Mouse (Mus musculus) layer of hippocampus, adult 11-12 months (tissue): ENCODE measurements around the gene Tacr1.
A peak's percentile ranks its signal among the peaks of the same experiment; 100 is the strongest.

Source experiments
- DNase-seq: peaks from one replicate; pipeline ENCODE4 v3.0.0; 2022; ENCODE audit warnings: low spot score

Tacr1 gene

DNA sequence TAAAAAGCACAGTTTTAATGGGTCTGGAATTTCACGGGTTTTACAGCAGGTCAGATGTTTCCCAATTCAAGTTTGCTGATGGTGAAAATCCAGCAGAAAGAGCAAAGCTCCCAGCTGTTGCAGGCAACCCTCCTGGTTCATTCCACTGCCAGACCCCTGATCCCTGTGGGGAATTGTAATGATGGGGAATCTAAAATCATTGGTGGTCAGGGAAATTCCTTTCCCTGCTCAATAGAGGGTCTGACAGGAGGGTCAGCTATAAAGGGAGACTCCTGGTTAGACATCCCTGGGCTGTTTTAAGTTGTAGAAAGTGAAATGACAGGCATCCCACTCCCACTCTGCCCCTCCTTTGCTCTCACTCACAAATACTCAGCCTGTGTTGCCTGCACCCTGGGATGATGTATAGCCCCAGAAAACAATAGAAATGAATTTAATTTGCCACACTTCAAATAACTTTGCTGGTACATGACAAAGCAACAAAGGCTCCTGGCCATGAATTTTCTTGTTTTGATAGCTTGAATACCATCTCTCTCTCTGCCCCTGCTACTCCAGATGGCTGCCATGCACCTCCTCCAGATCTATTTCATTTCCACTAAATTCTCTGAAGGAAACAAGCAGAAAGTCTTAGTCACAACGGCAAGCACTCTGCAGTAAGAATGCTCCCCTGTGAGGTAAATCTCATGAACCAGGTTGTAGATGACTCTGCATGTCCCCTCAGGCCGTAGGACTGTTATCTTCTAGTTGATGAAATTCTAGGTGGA is 123.2 kb downstream of the Tacr1 start:
- DNase-seq, result peak; percentile 8

DNA sequence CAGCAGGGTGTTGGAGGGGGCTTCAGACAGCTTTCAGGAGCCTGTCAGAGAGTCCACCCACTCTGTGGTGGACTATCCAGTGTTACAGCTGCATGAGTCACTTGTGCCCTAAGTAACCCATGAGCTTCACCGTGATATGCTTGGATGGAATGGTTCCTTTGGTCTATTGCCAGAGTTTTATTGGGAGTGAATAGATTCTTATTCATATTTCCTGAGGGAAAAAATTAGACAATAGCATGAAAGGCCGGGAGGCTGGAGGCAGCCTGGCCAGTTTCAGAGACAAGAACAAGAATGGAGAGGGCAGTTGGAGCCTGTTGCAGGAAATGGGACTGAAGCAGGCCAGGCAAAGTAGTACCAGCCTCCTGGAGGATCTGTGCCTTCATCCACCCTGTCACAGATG is 126.5 kb downstream of the Tacr1 start:
- no peak for DNase-seq

DNA sequence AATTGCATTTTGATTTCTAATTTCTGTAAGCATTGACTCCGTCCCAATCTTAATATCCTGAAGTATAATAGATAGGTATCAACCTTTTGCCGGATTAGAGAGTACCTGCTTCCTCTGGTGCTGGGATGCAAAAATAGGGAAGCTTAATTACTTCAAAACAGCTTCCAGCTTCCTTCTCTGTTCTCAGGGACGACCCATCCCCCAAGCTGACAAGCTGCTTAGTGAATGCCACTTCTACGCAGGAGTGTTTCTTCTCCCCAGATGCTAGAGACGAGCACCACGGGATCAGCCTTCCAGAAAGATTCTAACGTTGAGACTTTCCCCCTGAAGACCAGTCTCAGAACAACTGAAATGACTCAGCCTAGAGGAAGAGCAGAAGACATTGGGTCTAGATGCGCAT is 134.5 kb downstream of the Tacr1 start:
- DNase-seq, result no peak

DNA sequence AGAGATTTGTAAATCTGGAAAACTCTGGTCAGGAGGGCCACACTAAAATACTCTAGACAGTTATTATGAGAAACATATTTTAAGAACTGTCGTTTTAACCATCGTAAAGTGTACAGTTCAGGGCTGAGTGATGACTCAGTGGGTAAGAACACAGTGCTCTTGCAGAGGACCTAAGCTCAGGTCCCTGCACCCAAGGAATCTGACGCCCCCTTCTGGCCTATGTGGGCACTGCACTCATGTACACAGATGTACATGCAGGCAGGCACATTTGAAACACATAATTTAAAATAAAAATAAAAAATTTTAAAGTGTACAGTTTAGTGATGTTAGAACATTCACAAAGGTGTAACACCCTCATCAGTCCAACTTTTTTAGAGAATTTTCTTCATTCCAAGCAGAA is 147.1 kb downstream of the Tacr1 start:
- DNase-seq, result no peak

DNA sequence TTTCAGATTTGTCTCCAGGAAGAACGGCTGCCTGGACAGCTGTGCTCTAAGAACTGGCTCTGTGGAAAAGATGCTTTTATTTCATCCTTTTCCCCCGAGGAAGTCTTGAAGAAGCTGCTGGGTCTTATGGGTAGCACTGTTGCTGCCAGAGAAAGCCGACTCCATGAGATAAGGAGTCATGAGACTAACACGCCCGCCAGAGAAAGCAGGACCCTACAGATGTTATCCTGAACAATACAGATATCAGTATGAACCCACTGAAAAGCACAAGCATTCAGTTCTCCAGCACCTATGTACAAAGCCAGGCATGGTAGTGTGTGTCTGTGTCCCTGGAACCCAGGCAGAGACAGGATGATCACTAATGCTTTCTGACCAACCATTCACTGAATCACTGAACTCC is 173.3 kb downstream of the Tacr1 start:
- DNase-seq, result no peak

DNA sequence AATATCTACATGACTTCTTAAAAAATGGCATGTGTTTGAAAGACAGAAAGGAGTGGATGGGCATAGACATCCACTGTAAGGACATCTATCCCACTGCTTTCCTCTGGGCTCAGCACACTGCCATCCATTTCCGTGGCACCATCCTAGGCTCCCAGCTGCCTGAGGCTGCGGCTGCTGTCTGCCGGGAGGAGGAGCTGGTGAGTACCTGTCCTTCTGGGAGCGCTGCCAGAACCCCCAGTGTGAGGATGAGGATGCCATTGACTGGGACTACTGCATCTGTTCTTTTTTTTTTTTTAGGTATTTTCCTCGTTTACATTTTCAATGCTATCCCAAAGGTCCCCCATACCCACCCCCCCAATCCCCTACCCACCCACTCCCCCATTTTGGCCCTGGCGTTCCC is 183.3 kb downstream of the Tacr1 start:
- DNase-seq, result no peak

DNA sequence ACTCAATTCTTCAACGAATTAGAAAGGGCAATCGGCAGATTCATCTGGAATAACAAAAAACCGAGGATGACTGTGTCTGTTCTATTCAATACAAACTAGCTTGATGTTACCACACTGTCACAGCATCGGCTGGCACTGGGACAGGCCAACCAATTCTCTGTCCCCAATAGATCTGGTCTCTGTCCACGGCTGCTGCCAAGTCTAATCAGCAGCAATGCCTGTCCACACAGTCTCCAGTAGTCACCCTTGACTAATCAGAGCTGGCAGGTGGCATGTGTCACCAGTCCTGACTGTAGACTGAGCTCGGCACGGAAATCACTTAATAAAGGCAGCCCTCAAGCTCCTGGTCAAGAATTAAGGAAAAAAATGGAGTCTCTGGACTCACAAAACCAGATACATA is 187.3 kb downstream of the Tacr1 start:
- no peak for DNase-seq

DNA sequence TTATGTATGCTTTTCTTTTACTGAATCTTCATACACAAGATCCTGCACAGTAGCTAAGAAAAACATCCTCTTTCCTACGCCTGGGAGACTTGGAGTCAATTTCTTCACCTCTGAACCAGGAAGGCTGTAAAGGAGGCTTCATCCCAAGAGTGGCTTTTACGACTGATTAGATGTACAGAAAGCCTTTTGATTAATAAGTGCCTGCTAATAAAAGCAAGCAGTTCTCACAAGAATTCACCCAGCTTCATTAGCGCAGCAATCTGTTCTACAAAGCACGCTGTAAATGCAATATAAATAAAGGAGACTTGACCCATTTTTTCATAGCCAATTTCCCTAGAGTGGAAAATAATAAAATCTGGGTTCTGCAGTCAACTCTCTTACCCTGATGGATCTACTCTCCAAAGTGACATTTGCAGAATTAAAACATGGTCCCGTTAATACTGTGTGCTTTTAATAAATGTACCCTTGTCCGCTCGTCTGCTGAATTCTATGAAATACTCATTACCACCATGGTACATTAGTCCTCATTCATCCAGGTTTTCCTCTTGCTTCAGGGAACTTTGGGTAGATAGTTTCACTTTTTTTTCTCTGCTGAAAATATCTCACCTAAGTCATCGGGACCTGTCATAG is 193.4 kb downstream of the Tacr1 start:
- no peak for DNase-seq

DNA sequence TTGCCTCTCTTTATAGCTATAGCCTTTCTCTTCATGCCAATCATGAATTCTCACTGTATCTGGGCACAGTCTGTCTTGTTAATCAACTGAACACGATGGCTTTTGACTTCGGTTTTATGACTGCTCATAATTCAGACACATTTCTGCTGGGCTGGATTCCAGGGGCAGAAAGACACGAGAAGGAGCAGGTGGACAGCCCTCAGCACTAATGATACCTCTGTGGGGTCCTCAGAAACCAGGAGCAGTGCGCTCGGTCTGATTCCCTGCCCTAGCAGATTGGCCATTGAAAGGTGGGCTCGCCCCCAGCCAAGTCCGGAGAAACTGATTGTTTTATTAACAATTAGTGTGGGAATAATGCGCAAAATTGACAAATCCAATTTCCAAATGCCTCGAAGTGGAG is 201.1 kb downstream of the Tacr1 start:
- no peak for DNase-seq

DNA sequence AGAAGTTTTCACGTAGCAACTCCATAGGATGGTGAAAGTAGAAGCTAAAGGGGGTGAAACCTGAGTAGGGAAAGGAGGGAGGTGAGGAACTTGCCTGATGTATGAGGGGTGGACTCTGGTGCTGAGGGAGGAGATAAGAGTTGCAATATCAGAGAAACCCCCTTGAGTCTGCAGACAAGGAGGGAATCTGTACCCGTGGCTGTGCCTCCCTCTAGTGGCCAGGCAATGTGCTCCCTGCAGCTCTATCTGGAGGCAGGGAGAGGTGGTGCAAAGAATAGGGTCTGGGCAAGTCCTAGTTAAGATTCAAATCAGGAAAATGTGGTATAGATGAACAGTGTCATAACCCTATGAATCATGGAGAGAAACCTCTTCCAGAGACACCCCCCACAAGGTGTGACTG is 201.5 kb downstream of the Tacr1 start:
- DNase-seq, result peak; percentile 50

DNA sequence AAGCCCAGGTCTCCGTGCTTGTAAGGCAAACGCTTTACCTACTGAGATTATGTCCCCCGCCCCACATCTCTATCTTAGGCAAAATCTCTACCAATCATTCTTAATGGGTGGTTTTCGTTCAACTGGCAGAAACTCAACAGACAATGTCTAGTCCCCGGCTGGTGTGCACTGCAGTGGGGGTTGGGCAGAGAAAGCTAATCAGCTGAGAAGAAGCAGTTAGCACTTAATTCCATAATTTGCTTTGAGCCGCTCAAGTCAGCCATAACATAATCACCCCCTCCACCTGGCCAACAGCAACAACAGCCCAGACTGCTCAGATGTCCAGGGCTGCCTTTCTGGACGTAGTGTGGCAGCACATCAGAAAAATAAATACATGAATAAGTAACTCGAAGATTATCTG is 202.7 kb downstream of the Tacr1 start:
- DNase-seq, result no peak

DNA sequence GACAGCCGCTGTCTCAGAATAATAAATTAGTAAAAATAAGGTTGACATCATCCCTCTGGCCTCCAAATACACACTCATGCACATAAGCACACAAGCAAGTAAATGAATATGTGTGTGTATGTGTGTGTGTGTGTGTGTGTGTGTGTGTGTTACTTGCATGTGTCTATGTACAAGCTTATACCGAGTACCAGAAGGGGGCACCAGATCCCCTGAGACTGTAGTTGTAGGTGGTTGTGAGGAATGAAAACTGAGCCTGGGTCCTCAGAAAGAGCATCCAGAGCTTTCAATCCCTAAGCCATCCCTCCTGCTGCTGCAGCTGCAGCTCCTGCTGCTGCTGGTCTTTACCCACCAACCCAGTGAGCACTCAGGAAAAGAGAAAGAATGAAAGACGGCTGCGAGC is 206.6 kb downstream of the Tacr1 start:
- DNase-seq, result no peak

DNA sequence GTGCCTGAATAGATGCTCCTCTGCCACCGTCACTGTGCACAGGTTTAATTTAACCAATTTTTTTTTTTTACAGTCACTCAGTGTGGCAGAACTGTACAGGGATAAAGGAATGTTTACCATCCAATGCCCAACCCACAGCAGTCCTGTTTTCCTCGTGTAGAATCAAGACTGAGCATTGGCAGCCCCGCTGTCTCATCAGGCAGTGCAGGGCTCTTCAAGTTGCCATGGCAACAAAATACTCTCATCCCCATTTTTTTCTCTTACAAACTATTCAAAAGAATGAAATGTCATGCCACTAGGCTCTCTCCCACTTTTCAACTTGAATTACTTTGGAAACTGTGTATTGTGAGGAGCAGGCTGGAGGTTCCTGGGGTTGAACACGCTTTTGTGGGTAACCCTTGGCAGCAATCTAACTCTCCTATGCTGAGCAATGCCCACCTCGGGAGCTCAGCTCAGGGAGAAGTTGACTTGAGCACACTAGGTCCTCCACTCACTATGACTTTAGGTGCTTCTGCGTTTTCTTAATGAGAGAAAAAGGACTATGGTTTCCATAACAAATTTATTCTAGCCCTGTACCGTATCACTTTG is 207.3 kb downstream of the Tacr1 start:
- no peak for DNase-seq
